Mouse (Mus musculus): Measurements from ENCODE around the gene Gm10974. TPM values are rescaled to one million over a fixed set of nuclear protein-coding genes. Genes with fewer than 3 reads are reported as not detected.

Gene Gm10974
- not detected for total RNA-seq (2022)

DNA sequence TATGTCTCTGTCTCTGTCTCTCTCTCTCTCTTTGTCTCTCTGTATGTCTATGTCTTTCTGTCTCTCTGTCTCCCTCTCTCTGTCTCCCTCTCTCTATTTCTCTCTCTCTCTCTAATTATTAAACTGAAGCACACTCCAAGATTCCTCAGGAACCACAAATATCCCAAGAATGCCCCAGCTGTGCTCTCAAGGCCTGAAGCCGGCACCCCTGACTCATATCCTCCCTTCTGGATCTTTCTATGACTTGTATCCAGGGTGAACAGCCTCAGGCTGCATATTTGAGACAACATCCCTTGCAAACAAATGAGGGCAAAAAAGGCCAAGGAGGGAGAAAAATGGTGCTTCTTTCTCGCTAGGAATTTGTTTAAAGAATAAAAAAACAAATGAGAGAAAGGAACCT is at the start of gene Gm10974:
TSS of gene Gm10974 (plus strand) at position 2 of the 400 bp plus-strand sequence.
- DNase-seq: no peak

DNA sequence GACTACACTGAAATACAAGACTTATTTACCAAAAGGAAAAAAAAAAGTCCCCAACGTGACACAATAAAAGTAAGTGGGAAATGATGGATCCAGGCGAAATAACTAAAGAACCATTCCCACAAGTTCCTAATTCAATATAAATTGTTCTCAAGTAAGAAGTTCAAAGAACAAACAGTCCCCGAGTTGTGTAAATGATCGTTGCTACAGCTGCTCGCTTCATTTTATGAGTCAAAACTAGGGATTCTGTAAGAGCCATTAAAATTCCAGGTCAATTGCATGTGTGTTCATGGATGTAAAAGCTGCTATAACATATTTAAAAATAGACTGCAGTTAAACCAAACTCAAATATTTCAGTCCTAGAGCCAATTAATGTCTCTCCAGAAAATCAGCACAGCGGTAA is 47.6 kb upstream of the Gm10974 start:
- DNase-seq: no peak

DNA sequence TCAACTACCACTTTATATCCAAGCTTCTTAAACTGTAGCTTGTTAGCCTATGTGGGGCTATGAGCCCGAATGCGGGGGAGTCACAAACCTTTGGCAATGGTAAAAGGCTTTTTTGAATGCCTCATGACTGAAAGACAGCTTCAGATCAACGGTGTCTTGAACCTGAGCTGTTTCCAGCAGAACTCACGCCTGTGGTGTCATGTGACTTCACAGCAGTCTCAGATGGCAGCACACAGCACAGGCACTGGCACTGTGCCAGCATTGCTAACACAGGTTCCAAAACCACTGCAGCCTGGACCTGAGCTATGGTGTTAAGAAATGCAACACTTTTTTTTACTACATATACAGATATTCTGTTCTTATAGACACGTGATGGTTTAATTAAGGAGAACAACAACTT is 44.7 kb upstream of the Gm10974 start:
- no peak for DNase-seq

- DNase-seq: no peak
These were observed 42.3 kb upstream of the Gm10974 start for GRCm38 (mm10) chr7:66323252-66324015.

DNA sequence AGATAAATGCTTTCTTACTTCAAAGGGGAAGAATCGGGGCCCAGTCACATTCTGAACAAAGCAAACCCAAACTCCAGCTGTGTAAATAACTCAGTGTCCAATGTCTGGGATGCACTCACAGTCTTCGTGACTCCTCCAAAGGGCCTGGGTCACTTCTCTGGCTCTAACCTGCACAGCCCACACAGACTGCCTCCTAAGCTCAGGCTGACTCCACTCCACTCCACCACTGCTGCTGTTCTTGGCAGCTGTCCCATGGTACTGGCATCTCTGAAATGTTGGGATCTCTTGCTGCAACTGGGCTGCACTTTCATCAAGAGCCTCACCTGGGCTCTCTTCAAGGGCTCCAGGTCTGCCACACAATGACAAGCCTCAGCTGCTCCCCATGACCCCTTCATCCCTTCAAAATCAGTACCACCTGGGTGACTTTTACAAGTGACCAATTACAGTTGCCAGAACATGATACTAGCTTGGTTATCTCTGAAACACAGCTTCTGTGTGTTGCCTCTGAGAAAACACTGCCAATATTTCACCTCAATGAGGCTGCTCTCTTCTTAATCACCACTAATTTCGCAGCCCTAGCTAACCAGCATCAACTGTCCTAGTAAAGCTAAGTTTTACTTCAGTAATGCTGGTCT is 40.2 kb upstream of the Gm10974 start:
- DNase-seq: no peak

DNA sequence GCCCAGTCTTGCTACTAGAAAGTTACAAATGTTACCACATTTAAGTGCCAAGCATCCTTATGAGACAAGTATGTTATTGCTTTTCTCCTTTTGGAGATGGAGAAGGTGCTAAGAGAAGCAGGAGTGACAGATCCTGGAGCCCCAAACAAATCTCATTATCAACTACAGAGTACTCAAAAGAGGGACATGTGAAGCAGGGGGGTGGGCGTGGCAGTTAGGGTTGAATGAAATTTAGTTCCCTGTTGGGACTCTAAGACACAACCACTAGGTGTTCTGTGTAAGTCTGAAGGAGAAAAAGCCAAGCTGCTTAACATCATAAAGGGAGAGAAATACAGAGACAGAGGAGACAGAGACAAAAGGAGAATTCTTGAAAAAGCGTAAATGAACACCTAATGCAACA is 38.2 kb upstream of the Gm10974 start:
- DNase-seq: no peak

DNA sequence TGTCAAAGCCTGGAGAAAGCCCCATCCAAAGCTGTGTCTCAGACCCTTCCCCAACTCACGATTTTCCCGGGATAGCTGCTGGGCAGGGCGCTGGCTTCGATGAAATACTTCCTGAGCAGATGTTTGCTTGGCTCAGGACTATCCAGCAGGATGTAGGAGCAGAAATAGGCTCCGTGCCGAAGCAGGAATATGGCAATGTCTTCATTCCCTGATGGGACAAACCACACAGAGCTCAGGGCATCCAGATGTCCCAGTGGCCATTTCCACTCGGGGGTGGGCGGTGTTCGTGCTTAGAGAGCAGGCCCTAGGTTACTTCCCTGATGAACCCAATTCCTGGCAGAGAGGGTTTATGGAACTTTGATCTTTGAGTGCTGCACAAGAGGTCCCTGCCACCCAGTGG is 35.1 kb upstream of the Gm10974 start:
- DNase-seq: no peak

- no peak for DNase-seq
These were observed 33.4 kb upstream of the Gm10974 start for GRCm38 (mm10) chr7:66332340-66332739.

- no peak for DNase-seq
These were observed 31.7 kb upstream of the Gm10974 start for GRCm38 (mm10) chr7:66333906-66334500.

DNA sequence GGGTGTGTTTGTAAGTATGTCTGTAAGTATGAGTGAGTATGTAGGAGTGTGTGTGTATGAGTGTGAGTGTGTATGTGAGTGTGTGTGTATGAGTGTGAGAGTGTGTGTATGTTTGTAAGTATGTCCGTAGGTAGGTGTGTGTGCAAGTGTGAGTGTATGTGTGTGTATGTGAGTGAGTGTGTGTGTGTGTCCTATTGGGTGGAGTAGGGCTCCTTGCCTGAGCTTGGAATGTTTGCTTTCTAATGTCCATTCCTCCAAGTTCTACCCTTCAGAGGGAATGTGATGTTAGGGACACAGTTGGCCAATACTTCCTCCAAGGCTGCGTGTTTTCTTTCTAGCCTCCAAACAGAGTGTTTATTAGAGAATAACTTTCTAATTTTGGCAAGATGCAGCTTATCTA is 28.8 kb upstream of the Gm10974 start:
- no peak for DNase-seq

GRCm38 (mm10) chr7:66339625-66340024 is 26.1 kb upstream of the Gm10974 start:
- DNase-seq: no peak

DNA sequence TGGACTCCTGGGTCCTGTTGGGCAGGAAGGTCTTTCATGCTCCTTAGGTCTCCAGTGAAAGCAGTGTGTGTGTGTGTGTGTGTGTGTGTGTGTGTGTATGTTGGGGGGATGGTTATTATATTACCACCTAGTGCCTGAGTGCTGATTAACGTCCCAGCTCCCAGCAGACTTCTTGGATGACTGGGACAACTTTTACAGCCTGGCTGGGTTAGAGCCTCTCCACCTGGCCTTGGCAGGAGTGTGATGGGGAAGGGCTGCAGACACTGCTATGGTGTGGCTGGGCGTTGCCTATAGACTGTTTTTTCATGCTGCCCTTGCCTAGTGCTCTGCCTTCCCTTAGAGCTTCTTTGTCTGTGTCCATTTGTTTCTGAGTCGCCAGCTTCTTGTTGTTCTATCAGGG is 25.7 kb upstream of the Gm10974 start:
- no peak for DNase-seq

GRCm38 (mm10) chr7:66342323-66342722 is 23.4 kb upstream of the Gm10974 start:
- peak; percentile 45 for DNase-seq

DNA sequence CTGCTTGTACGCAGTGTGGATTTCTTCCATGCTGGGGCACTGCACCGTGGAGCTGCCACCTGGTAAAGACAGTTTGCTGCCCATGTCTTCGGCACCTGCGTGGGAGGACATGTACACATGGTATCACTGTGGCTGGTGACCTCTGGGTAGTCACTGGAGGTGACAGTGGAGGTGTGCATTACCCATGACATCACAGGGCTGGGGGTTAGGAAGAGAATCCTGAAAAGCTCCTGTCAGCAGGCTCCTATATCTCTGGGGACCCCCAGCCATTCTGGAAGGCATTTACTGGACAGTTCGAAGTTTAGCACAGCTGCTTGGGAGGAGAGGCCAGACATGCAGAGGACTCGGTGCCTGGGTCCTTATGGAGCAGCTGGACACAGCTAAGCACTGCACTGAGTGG is 22.9 kb upstream of the Gm10974 start:
- no peak for DNase-seq

GRCm38 (mm10) chr7:66343307-66343706 is 22.4 kb upstream of the Gm10974 start:
- no peak for DNase-seq

GRCm38 (mm10) chr7:66346959-66347663 is 18.6 kb upstream of the Gm10974 start:
- no peak for DNase-seq

DNA sequence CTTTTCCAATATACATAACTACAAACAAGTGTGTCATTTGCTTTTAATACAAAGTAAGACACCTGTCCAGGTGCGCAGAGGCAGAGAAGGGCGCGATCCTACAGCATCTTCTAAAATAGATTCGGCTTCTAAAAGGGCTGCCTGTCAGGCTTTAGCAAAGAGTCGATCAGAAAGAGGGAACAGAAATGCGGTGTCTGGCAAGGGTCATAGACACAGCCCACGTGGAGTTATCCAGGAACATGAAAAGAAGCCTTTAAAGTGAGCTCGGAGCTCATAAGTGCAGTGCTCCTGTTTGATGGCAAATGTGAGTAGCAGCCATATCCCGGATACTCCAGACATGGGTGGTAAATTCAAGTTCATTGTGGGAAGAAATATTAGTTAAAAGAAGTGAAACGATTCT is 17.1 kb upstream of the Gm10974 start:
- DNase-seq: no peak

DNA sequence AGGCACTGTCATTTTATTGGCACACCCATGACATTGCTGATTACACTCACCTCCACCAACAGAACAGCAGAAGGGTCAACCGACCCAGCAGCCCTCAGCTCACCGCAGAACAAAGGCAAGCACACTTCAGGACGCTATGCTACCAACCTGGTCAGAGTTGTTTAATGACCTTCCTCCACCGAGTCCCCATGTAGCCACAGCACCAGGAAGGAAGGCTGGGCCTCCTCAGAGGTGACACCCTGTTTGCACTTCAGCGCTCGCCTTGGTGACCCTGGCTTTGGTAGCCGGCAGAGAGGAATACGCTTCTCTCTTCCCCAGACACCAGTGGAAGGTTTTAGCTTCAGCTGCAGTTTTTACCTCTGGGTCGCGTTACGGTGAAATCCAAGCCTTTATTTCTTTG is 16.0 kb upstream of the Gm10974 start:
- DNase-seq: no peak

DNA sequence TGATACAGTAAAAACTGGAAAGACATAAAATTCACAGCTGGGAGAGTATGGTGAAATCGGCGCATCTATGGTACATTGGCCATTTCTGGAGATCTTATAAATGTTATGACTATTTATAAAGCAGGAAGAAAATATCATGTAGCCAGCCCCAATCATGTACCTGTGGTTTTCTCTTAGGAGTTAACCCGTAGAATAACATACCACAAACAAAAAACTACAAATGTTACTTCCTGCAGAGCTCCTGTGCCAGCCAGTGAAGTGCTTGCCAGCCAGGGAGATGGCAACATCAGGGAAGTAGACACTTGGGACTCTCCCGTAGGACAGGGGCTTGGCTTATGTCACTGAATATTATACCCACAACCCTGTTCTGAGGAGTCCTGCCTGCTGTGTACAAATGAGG is 14.6 kb upstream of the Gm10974 start:
- no peak for DNase-seq

DNA sequence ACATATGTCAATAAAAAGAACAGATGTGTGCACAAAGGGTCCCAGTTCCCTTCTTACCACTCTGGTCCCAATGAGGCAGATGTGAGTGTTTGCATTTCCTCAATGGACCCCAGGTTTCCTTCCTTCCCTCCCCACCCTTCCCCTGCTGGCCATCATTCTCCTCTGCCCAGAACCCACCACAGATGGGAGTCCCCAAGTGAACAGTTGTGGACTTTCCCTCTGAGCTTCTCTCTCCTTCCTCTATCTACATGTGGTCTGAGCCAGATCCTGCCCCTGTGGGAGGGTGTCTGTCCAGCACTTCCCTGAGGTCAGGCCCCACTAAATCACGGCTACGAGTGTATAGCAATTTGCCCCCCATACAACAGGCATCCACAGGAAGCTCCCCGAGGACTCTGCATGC is 10.8 kb upstream of the Gm10974 start:
- DNase-seq: no peak

DNA sequence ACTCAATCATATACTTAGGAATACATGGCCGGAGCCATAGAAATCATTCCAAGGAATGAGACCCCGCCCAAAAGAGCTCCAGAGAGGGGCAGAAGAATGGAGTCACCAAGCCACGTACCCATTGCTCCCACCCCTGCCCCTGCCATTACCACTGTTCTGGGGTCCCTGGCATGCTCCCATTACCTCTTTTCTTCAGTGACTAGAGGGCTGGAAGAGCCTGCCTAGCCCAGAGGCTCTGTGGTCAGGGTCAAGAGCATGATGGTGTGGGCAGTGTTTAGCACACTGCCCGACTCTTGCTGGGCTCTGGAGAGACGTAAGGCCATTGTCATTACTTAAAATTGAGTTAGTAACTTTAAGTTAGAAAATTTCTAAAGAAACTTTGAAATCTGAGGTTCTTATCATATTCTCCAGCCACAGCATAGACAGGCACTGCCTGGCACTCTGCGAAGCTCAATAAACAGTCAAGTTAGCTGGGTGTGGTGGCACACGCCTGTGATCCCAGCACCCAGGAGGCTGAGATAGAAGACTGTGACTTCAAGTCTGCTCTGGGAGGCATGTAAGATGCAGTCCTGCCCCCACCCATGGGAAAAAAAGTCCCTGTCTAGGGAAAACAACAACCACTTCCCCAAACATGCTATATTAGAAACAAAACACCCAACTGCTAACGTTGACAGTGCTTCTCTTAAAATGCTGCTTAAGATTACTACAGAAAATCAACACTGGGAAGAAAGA is 9.7 kb upstream of the Gm10974 start:
- no peak for DNase-seq

DNA sequence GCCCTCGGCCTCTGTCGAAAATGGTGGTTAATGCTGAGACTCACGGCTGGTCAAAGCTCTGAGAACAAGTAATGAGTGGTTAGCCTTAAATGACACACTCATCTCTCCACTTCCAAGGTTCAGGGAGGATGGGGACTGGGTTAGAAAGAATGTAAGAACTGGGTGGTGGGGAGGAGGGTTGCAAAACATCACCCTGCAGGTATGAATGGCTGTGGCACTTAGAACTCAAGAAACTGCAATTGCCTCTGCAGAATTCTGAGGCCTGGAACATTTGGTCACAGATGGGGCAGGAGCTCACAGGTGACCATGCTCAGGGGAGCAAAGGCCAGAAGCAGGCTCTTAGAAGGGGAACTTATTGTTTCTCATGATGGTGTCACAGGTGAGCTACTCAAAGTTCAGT is 7.2 kb upstream of the Gm10974 start:
- DNase-seq: no peak

DNA sequence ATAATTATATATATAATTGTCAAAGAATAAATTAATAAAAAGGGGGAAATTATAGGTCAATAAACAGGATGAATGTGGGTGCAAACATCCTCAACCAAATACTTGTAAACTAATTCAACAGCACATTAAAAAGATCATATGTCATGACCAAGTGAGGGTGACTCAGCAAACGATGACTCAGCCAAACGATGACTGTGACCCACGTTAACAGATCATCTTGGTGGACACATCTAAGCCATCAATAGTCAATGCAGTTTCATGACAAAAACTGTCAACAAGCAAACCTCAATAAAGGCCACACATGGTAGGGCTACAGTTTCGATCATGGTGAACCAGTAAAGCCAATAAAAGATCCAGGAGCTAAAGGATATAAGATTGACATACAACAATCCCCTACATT is 6.7 kb upstream of the Gm10974 start:
- DNase-seq: peak; percentile 33
